Mouse (Mus musculus): Measurements from ENCODE around the gene Scamp1. TPM values are rescaled to one million over a fixed set of nuclear protein-coding genes. Genes with fewer than 3 reads are reported as not detected.
"Not testable (repeated sequence)": the region's sequence is repeated elsewhere in the genome, so short reads cannot be mapped to it uniquely, and the experiment has no call there.

The Scamp1 gene
- 25.2 and 29.2 TPM in 2 replicates for polyA plus RNA-seq (2014; fragmentation: Nextera tagmentation; extraction: Ambion mirVana)

GRCm38 (mm10) chr13:94285281-94285871 lies at the start of gene Scamp1:
Scamp1 (minus strand) TSS chr13:94285857.
- Histone ChIP-seq H3K4me2 (ENCODE audit: low read depth, low read length) (peak within 1 kb of the TSS; percentile 80), H3K4me3 (ENCODE audit: low read depth, low read length) (peak within 1 kb of the TSS; percentile 97), H3K9ac (ENCODE audit: low read depth, low read length) (peak within 1 kb of the TSS; percentile 94), H3K36me3 (ENCODE audit: control insufficient read depth, insufficient read depth, low read length) (no peaks in the 10 kb centered on the region), H3K27me3 (replicated peaks; ENCODE audit: control insufficient read depth, insufficient read depth, low read length) (no peaks in the 10 kb centered on the region), H3K27ac (replicated peaks; ENCODE audit: low read depth, low read length) (peak within 1 kb of the TSS; percentile 84), H3K4me1 (ENCODE audit: control insufficient read depth, insufficient read depth, low read length) (0 out of 2 replicates have a peak, but pooled peaks cover 5% of the 10 kb centered on the region), H3K9me3 (ENCODE audit: control insufficient read depth, low read length) (no peaks in the 10 kb centered on the region)
- peak; percentile 93 for DNase-seq (ENCODE audit: low spot score)
- peak; percentile 98 for ATAC-seq (ENCODE audit: low read depth)
- WGBS = under 1% methylated on average over 31 of the region's 62 CpGs

- Histone ChIP-seq H3K27ac (replicated peaks; ENCODE audit: low read depth, low read length) (no peak overlapping the region), H3K4me2 (ENCODE audit: low read depth, low read length) (no peak overlapping the region), H3K36me3 (ENCODE audit: control insufficient read depth, insufficient read depth, low read length) (no peaks in the 10 kb centered on the region), H3K9ac (ENCODE audit: low read depth, low read length) (no peak overlapping the region), H3K9me3 (ENCODE audit: control insufficient read depth, low read length) (no peaks in the 10 kb centered on the region), H3K27me3 (replicated peaks; ENCODE audit: control insufficient read depth, insufficient read depth, low read length) (no peaks in the 10 kb centered on the region), H3K4me3 (ENCODE audit: low read depth, low read length) (no peak overlapping the region), H3K4me1 (ENCODE audit: control insufficient read depth, insufficient read depth, low read length) (no peaks in the 10 kb centered on the region)
- WGBS = 51% methylated on average over 3 of the region's 3 CpGs
- ATAC-seq (ENCODE audit: low read depth) (no peak), DNase-seq (ENCODE audit: low spot score) (no peak)
Measured at GRCm38 (mm10) chr13:94330392-94330979, 44.8 kb upstream of the Scamp1 start.

GRCm38 (mm10) chr13:94329005-94329404 lies 43.3 kb upstream of the Scamp1 start:
- not testable (repeated sequence) for H3K9ac ChIP-seq (ENCODE audit: low read depth, low read length); ATAC-seq (ENCODE audit: low read depth); H3K4me2 ChIP-seq (ENCODE audit: low read depth, low read length); H3K27ac ChIP-seq (replicated peaks; ENCODE audit: low read depth, low read length); H3K4me3 ChIP-seq (ENCODE audit: low read depth, low read length); H3K9me3 ChIP-seq (ENCODE audit: control insufficient read depth, low read length); H3K27me3 ChIP-seq (replicated peaks; ENCODE audit: control insufficient read depth, insufficient read depth, low read length); H3K36me3 ChIP-seq (ENCODE audit: control insufficient read depth, insufficient read depth, low read length); H3K4me1 ChIP-seq (ENCODE audit: control insufficient read depth, insufficient read depth, low read length); DNase-seq (ENCODE audit: low spot score)
- 84% methylated on average over 6 of the region's 6 CpGs for WGBS

- ATAC-seq (ENCODE audit: low read depth) (no peak), DNase-seq (ENCODE audit: low spot score) (peak; percentile 54)
- WGBS = 53% methylated on average over 3 of the region's 3 CpGs
Measured at GRCm38 (mm10) chr13:94328063-94328462, 42.4 kb upstream of the Scamp1 start.

GRCm38 (mm10) chr13:94322475-94322874 lies 36.8 kb upstream of the Scamp1 start:
- no peaks in the 10 kb centered on the region for H3K27me3 ChIP-seq (replicated peaks; ENCODE audit: control insufficient read depth, insufficient read depth, low read length)
- WGBS = 79% methylated on average over 4 of the region's 4 CpGs
- no peak for ATAC-seq (ENCODE audit: low read depth)
- no peaks in the 10 kb centered on the region for H3K36me3 ChIP-seq (ENCODE audit: control insufficient read depth, insufficient read depth, low read length)
- peaks cover 2% of the 10 kb centered on the region; the same call in 1 of the 2 replicates for H3K9me3 ChIP-seq (ENCODE audit: control insufficient read depth, low read length)
- H3K4me1 ChIP-seq (ENCODE audit: control insufficient read depth, insufficient read depth, low read length) = no peaks in the 10 kb centered on the region
- no peak overlapping the region for H3K4me2 ChIP-seq (ENCODE audit: low read depth, low read length)
- H3K9ac ChIP-seq (ENCODE audit: low read depth, low read length) = no peak overlapping the region
- no peak overlapping the region for H3K27ac ChIP-seq (replicated peaks; ENCODE audit: low read depth, low read length)
- H3K4me3 ChIP-seq (ENCODE audit: low read depth, low read length) = no peak overlapping the region
- DNase-seq (ENCODE audit: low spot score) = no peak

More at GRCm38 (mm10) chr13:94328063-94328462, 42.4 kb upstream of the Scamp1 start:
- H3K27ac ChIP-seq (replicated peaks; ENCODE audit: low read depth, low read length) = 0 out of 2 replicates have a peak overlapping the region, but pooled peaks have one; percentile 21
- H3K4me1 ChIP-seq (ENCODE audit: control insufficient read depth, insufficient read depth, low read length) = no peaks in the 10 kb centered on the region
- no peaks in the 10 kb centered on the region for H3K27me3 ChIP-seq (replicated peaks; ENCODE audit: control insufficient read depth, insufficient read depth, low read length)
- H3K4me3 ChIP-seq (ENCODE audit: low read depth, low read length) = no peak overlapping the region
- H3K9me3 ChIP-seq (ENCODE audit: control insufficient read depth, low read length) = peaks cover 2% of the 10 kb centered on the region; the same call in 1 of the 2 replicates
- no peaks in the 10 kb centered on the region for H3K36me3 ChIP-seq (ENCODE audit: control insufficient read depth, insufficient read depth, low read length)
- no peak overlapping the region for H3K4me2 ChIP-seq (ENCODE audit: low read depth, low read length)
- no peak overlapping the region for H3K9ac ChIP-seq (ENCODE audit: low read depth, low read length)

- peaks cover 2% of the 10 kb centered on the region; the same call in 1 of the 2 replicates for H3K9me3 ChIP-seq (ENCODE audit: control insufficient read depth, low read length)
- H3K4me1 ChIP-seq (ENCODE audit: control insufficient read depth, insufficient read depth, low read length) = no peaks in the 10 kb centered on the region
- no peaks in the 10 kb centered on the region for H3K36me3 ChIP-seq (ENCODE audit: control insufficient read depth, insufficient read depth, low read length)
- 68% methylated on average over 1 of the region's 1 CpGs for WGBS
- no peaks in the 10 kb centered on the region for H3K27me3 ChIP-seq (replicated peaks; ENCODE audit: control insufficient read depth, insufficient read depth, low read length)
- H3K4me3 ChIP-seq (ENCODE audit: low read depth, low read length) = no peak overlapping the region
- H3K27ac ChIP-seq (replicated peaks; ENCODE audit: low read depth, low read length) = no peak overlapping the region
- no peak overlapping the region for H3K9ac ChIP-seq (ENCODE audit: low read depth, low read length)
- no peak overlapping the region for H3K4me2 ChIP-seq (ENCODE audit: low read depth, low read length)
- ATAC-seq (ENCODE audit: low read depth) (no peak), DNase-seq (ENCODE audit: low spot score) (no peak)
Measured at GRCm38 (mm10) chr13:94321094-94321792, 35.6 kb upstream of the Scamp1 start.

- WGBS = 77% methylated on average over 10 of the region's 10 CpGs
- Histone ChIP-seq H3K4me1 (ENCODE audit: control insufficient read depth, insufficient read depth, low read length) (no peaks in the 10 kb centered on the region), H3K27ac (replicated peaks; ENCODE audit: low read depth, low read length) (no peak overlapping the region), H3K27me3 (replicated peaks; ENCODE audit: control insufficient read depth, insufficient read depth, low read length) (no peaks in the 10 kb centered on the region), H3K9ac (ENCODE audit: low read depth, low read length) (no peak overlapping the region), H3K4me3 (ENCODE audit: low read depth, low read length) (no peak overlapping the region), H3K36me3 (ENCODE audit: control insufficient read depth, insufficient read depth, low read length) (no peaks in the 10 kb centered on the region), H3K9me3 (ENCODE audit: control insufficient read depth, low read length) (no peaks in the 10 kb centered on the region), H3K4me2 (ENCODE audit: low read depth, low read length) (no peak overlapping the region)
- DNase-seq (ENCODE audit: low spot score) (no peak), ATAC-seq (ENCODE audit: low read depth) (no peak)
Measured at GRCm38 (mm10) chr13:94316975-94317511, 31.4 kb upstream of the Scamp1 start.

- DNase-seq (ENCODE audit: low spot score); H3K36me3 ChIP-seq (ENCODE audit: control insufficient read depth, insufficient read depth, low read length); H3K27me3 ChIP-seq (replicated peaks; ENCODE audit: control insufficient read depth, insufficient read depth, low read length); ATAC-seq (ENCODE audit: low read depth); H3K27ac ChIP-seq (replicated peaks; ENCODE audit: low read depth, low read length); H3K4me2 ChIP-seq (ENCODE audit: low read depth, low read length); H3K9ac ChIP-seq (ENCODE audit: low read depth, low read length); H3K4me1 ChIP-seq (ENCODE audit: control insufficient read depth, insufficient read depth, low read length); H3K4me3 ChIP-seq (ENCODE audit: low read depth, low read length); H3K9me3 ChIP-seq (ENCODE audit: control insufficient read depth, low read length): not testable (repeated sequence)
- WGBS = 89% methylated on average over 8 of the region's 8 CpGs
Measured at GRCm38 (mm10) chr13:94312812-94313211, 27.2 kb upstream of the Scamp1 start.

Data from embryonic facial prominence, embryonic 14.5 days (tissue).